Mouse (Mus musculus) thymus, postnatal 10 days (tissue): ENCODE data around the gene Olfr1157.

ENCODE experiments used
- DNase-seq, 2 experiments: peaks; one replicate each; pipeline ENCODE4 v3.0.0; 2021; ENCODE audit warnings: low spot score in 2 of 2

Olfr1157 gene

DNA sequence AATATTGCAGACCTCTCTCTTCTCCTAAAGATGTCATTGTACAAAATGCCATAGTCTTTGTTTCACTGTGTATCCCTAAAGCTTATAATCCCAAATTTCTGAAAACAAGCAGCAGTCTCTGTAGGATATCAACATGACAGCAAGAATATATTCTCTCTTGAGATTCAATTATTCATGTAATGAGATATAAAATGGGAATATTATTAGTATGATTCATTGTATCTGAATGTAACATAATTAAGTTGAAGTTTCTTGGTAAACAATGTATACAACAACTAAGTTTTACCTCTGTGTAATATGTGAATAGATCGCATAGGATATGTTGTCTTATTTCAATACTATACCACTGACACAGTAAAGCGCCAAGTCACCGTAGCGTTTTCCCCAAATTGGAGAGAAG is at the start of gene Olfr1157:
TSS of gene Olfr1157 (minus strand) at position 101 of the 400 bp plus-strand sequence.
- DNase-seq = no peak

- DNase-seq = no peak
Measured at GRCm38 (mm10) chr2:88007515-88008318, 39.6 kb upstream of the Olfr1157 start, which contains the start of gene Olfr1160. Olfr1160 (minus strand) TSS chr2:88008268.

DNA sequence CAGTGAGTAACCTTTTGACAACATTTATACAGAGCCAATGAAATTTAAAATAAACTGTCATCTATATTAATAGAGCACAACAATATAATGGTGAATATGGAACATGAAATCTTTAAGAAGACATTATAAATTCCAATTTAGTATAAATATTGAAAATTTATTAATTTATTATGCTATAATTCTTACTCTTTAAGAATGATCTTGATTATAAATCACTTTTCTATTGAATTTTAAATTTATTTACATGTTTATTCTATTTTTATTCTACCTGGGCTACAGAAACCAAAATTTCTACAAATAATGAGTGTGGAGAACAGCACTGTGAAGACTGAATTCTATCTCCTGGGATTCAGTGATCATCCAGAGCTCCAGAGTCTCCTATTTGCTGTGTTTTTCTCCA is 21.7 kb upstream of the Olfr1157 start, which contains the start of gene Olfr1158:
TSS of gene Olfr1158 (plus strand) at position 301 of the 400 bp plus-strand sequence.
- no peak for DNase-seq

- DNase-seq = no peak
Measured at GRCm38 (mm10) chr2:87974563-87974962, 6.5 kb upstream of the Olfr1157 start, which contains the start of gene Olfr74. Olfr74 (minus strand) TSS chr2:87974663.

DNA sequence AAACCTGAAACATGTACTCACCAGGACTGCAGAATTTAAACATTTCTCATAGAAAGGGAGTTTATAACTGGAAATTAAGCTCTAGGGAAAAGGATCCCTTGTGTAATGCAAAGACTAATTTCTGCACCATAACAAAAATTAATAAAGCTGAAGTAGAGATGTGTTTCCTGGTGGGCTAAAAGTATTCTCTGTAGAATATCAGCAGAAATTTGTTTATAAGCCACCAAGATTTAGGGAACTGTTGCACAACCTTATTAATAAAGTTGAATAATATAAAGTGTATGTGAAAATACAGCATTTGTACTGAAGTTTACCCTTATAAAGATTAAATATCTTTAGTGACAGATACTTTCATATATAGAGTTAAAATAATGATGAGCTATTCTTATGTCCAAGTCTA is 15.1 kb downstream of the Olfr1157 start, which contains the start of gene Olfr1156:
TSS of gene Olfr1156 (minus strand) at position 101 of the 400 bp plus-strand sequence.
- no peak for DNase-seq

- DNase-seq = no peak
Measured at GRCm38 (mm10) chr2:87945037-87945436, 23.1 kb downstream of the Olfr1157 start, which contains the start of gene Olfr1155. Olfr1155 (minus strand) TSS chr2:87945137.
